Mouse (Mus musculus) lung, postnatal 0 days (tissue): ENCODE results near the gene Psmb3. TPM values are rescaled to one million over a fixed set of nuclear protein-coding genes. Genes with fewer than 3 reads are reported as not detected.

ENCODE experiments used
- ATAC-seq: fragments of 200-750 bp; cut with Nextera tagmentation; 2 replicates; pipeline ENCODE4 v1.8.0; 2017; ENCODE audit warnings: moderate library complexity
- DNase-seq: peaks from one replicate; pipeline ENCODE4 v3.0.0-alpha.2; 2016; ENCODE audit warnings: low spot score
- H3K27ac ChIP-seq: fragments of 300-500 bp; sonication (generic); 2 replicates; pipeline ENCODE4 v1.5.1; 2014; ENCODE audit warnings: antibody characterized with exemption, mild to moderate bottlenecking, low read length, mixed read lengths
- H3K27me3 ChIP-seq: fragments of 300-500 bp; sonication (generic); replicated peaks from 2 replicates; pipeline ENCODE4 v1.6.1; 2014; ENCODE audit warnings: low read length, mixed read lengths; ENCODE audit not compliant: insufficient read depth
- H3K36me3 ChIP-seq: fragments of 300-500 bp; sonication (generic); 2 replicates; pipeline ENCODE4 v1.6.1; 2014; ENCODE audit warnings: low read length, mixed read lengths; ENCODE audit not compliant: insufficient read depth
- H3K4me1 ChIP-seq: fragments of 300-500 bp; sonication (generic); 2 replicates; pipeline ENCODE4 v1.6.1; 2014; ENCODE audit warnings: antibody characterized with exemption, low read depth, low read length, mixed read lengths; ENCODE audit not compliant: insufficient read depth
- H3K4me2 ChIP-seq: fragments of 300-500 bp; sonication (generic); replicated peaks from 2 replicates; pipeline ENCODE4 v1.6.1; 2014; ENCODE audit warnings: low read depth, mild to moderate bottlenecking, low read length, moderate library complexity, mixed read lengths
- H3K4me3 ChIP-seq: fragments of 300-500 bp; sonication (generic); 2 replicates; pipeline ENCODE4 v1.5.1; 2014; ENCODE audit warnings: low read depth, low read length
- H3K9ac ChIP-seq: fragments of 300-500 bp; sonication (generic); replicated peaks from 2 replicates; pipeline ENCODE4 v1.6.1; 2014; ENCODE audit warnings: low read depth, mild to moderate bottlenecking
- H3K9me3 ChIP-seq: fragments of 300-500 bp; sonication (generic); 2 replicates; pipeline ENCODE4 v1.6.1; 2016; ENCODE audit warnings: low read length, mixed read lengths
- CTCF ChIP-seq: IDR thresholded peaks from 2 replicates; pipeline ENCODE4 v1.5.1; 2016; ENCODE audit warnings: antibody characterized with exemption, mild to moderate bottlenecking
- EP300 ChIP-seq: IDR thresholded peaks from 2 replicates; pipeline ENCODE4 v1.6.1; 2016; ENCODE audit warnings: antibody characterized with exemption, mild to moderate bottlenecking, control low read depth
- WGBS: fragments of 180-500 bp; shearing (Covaris S2); extraction: QIAGEN DNeasy Blood & Tissue Kit; methylation state at CpG from one replicate; pipeline ENCODE4 v1.1.7; 2014; 5-methylcytosine and 5-hydroxymethylcytosine counted together
- polyA plus RNA-seq: library from polyadenylated mRNA; unstranded; fragments of >200 nt; fragmentation: Nextera tagmentation; extraction: Ambion mirVana; gene quantifications from 2 replicates; pipeline ENCODE4 v1.2.1, GENCODE M21; 2015

The Psmb3 gene
- polyA plus RNA-seq, 1 experiment from 2014 or later, result 419 TPM

DNA sequence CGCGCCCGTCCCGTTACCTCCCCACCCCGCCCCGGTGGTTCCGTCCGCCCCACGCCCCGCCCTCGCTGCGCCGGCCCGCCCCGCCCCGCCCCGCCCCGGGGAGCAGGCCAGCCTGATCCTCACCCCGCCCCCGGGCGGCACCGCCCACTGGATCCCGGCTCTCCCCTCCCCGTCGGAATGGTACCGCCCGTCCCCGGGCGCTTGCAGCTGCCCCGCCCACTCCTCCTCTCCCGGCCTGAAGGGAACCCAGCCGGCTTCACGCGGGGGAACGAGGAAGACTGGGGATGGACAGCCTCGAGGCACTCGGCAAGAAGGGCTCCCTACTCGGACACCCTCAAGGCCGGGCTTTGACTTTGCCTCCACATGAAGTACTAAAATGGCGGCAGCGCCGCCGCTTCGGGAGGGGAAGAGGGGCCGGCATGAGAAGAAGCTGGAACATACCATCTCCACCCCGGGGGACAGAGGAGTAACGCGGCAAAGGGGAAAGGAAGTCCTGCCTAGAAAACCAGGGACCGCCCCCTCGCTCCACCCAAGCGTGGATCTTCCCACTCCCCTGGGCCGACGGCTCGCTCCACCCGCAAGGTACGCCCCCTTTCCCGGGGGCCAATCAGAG is 41.6 kb downstream of the Psmb3 start:
- DNase-seq (peak; percentile 100), ATAC-seq (peak; percentile 96)
- H3K4me2 ChIP-seq, result peak overlapping the region; percentile 88
- peaks cover 15% of the 10 kb centered on the region; the same call in 1 of the 2 replicates for H3K36me3 ChIP-seq
- H3K9me3 ChIP-seq, result no peaks in the 10 kb centered on the region
- H3K4me1 ChIP-seq, result peaks cover 12% of the 10 kb centered on the region
- H3K4me3 ChIP-seq, result peak overlapping the region; percentile 83
- TF ChIP-seq EP300 (peak; percentile 82), CTCF (no peak)
- peak overlapping the region; percentile 83 for H3K9ac ChIP-seq
- peak overlapping the region; percentile 94 for H3K27ac ChIP-seq
- H3K27me3 ChIP-seq, result no peaks in the 10 kb centered on the region
- WGBS, result 0% methylated on average over 20 of the region's 57 CpGs

DNA sequence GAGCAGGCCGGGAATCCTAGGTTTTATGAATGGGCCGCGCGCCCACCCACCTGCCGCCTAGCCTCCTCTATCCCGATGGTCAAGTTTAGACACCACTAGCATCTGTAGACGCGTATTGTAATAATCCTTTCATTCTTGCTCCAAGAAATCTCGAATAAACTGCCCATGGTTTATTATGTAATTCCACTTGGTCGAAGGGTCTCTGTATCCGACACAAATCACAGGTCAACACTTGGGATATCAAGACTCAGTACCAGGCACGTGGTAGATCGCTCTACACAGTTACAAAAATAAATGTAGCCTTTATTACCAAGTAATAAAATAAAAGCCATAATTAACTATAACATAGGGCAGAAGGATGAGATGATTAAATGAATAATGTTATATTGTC is 42.1 kb downstream of the Psmb3 start:
- Histone ChIP-seq H3K9me3 (no peaks in the 10 kb centered on the region), H3K4me1 (peaks cover 12% of the 10 kb centered on the region), H3K27me3 (no peaks in the 10 kb centered on the region), H3K4me2 (peak overlapping the region; percentile 48), H3K36me3 (peaks cover 15% of the 10 kb centered on the region; the same call in 1 of the 2 replicates), H3K4me3 (peak overlapping the region; percentile 83), H3K9ac (no peak overlapping the region), H3K27ac (no peak overlapping the region)
- ATAC-seq (no peak), DNase-seq (no peak)
- no peak for TF ChIP-seq CTCF
- WGBS, result 8% methylated on average over 13 of the region's 13 CpGs

DNA sequence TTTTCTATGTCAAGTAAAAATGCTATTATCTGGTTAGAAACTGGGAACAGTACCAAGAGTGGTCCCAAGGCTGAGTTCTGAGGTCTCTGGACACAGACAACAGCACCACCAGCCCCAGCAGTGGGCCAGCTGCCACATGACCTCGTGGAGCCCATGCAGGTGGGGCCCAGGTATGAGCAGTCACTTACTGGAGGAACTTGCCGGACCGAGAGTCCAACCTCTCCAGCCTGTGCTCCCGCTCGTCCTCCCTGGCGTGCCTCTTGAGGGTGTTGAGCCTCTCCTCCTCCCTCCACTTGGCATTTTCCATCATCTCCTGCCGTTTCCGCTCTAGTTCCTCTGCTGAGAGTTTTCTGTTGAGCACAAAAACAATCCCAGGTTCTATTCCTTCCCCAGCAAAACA is 44.6 kb downstream of the Psmb3 start:
- peaks cover 25% of the 10 kb centered on the region; the same call in 1 of the 2 replicates for H3K36me3 ChIP-seq
- TF ChIP-seq EP300 (no peak), CTCF (no peak)

DNA sequence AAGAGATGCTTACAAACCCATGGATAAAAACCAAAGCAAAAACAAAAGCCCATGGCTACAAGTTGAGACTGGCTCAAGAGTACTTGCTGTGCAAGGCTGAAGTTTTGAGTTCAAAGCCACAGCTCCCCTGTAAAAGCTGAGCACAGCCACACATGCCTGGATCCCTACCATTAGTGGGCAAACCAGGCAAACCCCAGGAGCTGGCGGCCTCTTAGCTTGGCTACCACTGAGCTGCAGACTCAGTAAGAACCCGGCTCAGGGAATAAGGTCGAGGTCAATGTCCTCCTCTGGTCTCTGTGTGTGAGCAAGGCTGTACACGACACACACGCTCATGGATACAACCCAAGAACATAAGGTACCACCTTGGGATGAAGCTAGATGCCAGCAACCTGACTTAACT is 45.3 kb downstream of the Psmb3 start:
- Histone ChIP-seq H3K4me3 (no peak overlapping the region), H3K4me2 (no peak overlapping the region), H3K4me1 (peaks cover 3% of the 10 kb centered on the region; the same call in 1 of the 2 replicates), H3K27ac (no peak overlapping the region), H3K27me3 (no peaks in the 10 kb centered on the region), H3K9me3 (no peaks in the 10 kb centered on the region), H3K36me3 (peaks cover 25% of the 10 kb centered on the region; the same call in 1 of the 2 replicates), H3K9ac (no peak overlapping the region)
- ATAC-seq (no peak), DNase-seq (no peak)
- TF ChIP-seq EP300 (no peak), CTCF (no peak)
- WGBS, result 83% methylated on average over 5 of the region's 5 CpGs

More for the DNA sequence above, 44.6 kb downstream of the Psmb3 start:
- Histone ChIP-seq H3K27ac (no peak overlapping the region), H3K4me3 (no peak overlapping the region), H3K27me3 (no peaks in the 10 kb centered on the region), H3K9ac (no peak overlapping the region), H3K4me1 (peaks cover 9% of the 10 kb centered on the region), H3K4me2 (no peak overlapping the region), H3K9me3 (no peaks in the 10 kb centered on the region)
- DNase-seq (no peak), ATAC-seq (no peak)
- 71% methylated on average over 8 of the region's 8 CpGs for WGBS

DNA sequence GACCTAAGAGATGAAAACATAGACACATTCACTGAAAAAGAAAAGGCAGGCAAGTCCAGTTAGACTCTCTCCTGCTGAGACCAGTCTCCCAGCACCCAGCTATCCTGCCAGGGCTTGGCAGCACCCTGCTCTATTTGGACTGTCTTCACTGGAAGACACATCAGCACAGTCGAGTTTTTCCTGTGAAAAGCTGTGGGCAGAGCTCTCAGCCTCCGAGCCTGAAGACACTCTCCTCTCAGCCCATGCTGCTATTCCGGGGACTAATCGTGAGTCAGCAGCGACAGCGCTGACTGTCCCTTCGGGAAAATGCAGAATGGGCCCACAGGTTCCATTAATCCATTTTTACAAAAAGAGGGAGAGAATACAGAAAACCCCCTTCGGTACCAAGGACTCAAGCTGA is 50.1 kb downstream of the Psmb3 start:
- H3K27ac ChIP-seq, result no peak overlapping the region
- 93% methylated on average over 8 of the region's 8 CpGs for whole genome bisulfite sequencing
- TF ChIP-seq CTCF, result no peak
- no peak for TF ChIP-seq EP300
- H3K4me1 ChIP-seq, result no peaks in the 10 kb centered on the region
- H3K27me3 ChIP-seq, result no peaks in the 10 kb centered on the region
- no peaks in the 10 kb centered on the region for H3K9me3 ChIP-seq
- H3K36me3 ChIP-seq, result peaks cover 34% of the 10 kb centered on the region
- ATAC-seq (no peak), DNase-seq (no peak)
- no peak overlapping the region for H3K4me3 ChIP-seq
- no peak overlapping the region for H3K4me2 ChIP-seq
- H3K9ac ChIP-seq, result no peak overlapping the region

DNA sequence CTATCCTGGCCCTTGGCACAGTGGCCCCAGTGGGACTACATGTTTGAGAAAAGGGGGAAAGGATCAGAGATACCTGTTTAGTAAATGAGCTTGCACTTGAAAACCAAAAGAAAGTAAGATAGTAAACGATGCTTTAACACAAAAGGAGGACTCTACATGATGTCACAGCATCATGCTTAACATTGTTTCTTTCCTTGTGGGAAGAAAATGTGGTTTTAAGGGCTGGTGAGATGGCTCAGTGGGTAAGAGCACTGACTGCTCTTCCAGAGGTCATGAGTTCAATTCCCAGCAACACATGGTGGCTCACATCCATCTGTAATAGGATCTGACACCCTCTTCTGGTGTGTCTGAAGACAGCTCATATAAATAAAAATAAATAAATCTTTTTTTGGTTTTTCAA is 54.9 kb downstream of the Psmb3 start:
- DNase-seq (no peak), ATAC-seq (no peak)
- Histone ChIP-seq H3K4me2 (no peak overlapping the region), H3K4me3 (no peak overlapping the region), H3K27ac (no peak overlapping the region), H3K27me3 (no peaks in the 10 kb centered on the region), H3K36me3 (peaks cover 28% of the 10 kb centered on the region), H3K9ac (no peak overlapping the region), H3K9me3 (no peaks in the 10 kb centered on the region), H3K4me1 (no peaks in the 10 kb centered on the region)
- 93% methylated on average over 1 of the region's 1 CpGs for WGBS
- TF ChIP-seq EP300, result no peak
- no peak for TF ChIP-seq CTCF
